Comparison of ENCODE assay signal across 12 mouse cellular contexts in the genomic region with DNA sequence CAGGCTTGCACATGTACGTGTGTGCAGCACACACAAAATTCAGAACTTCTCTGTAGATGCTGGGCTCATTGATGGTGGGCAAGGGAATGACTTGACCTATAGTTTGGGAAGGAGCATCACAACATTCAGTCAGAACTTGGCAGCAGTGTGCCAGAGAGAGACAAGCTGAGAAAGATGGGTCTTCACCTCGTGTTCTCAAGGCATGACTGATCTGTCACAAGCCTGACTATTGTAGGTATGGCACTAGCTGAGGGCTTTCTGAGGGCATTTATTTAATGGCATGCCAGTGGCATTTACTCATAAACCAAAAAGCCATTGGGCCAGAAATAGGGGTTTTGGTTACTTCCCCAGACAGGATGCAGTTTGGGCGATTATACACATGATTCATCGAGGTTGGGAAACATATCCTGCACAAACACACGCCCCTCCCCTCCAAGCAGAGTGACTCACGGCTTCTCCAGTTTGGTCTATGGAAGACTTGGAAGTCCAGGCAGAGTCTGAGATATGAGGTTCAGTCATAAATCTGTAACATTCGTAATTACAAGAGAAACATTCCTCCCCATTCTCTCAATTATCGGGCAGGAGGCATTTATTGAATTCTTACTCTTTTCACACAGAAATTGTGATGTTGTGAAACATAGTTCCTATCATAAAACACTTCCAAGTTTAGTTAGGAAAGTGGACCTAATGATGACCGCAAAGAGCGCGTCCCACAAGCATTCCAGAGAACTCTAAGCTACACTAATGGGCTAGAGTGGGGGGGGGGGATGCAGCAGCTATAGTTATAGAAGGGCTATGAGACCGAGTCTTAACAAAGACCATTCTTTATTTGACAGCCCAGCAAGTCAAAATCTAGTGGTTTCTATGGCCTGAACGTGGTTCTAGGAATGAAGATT.
DNase-seq lines count a peak whose midpoint lies in the region; ATAC-seq and TF ChIP-seq lines count a peak whose summit lies in the region.
"Had no signal": no experiment of that assay in that cellular context is flagged by ENCODE, and none has a peak within 500 bp of the region (broad histone marks: within the 10 kb centered on the region; RNA-seq: fewer than 3 reads in every experiment).

No protein-coding gene starts in this region.

- no peaks in the 10 kb centered on the region for H3K27me3 ChIP-seq in kidney, adult 2 months (replicated peaks; ENCODE audit: control insufficient read depth, insufficient read depth, low read length)
- no peaks in the 10 kb centered on the region for H3K27me3 ChIP-seq in kidney, embryonic 16.5 days (ENCODE audit: insufficient read depth, low read length)
- no peaks in the 10 kb centered on the region for H3K27me3 ChIP-seq in hindbrain, embryonic 12.5 days
- H3K27me3 ChIP-seq: limb, embryonic 15.5 days had no signal

- 55% methylated on average over 13 of the region's 13 CpGs for WGBS in kidney, adult 2 months
- WGBS in kidney, embryonic 16.5 days, result 51% methylated on average over 13 of the region's 13 CpGs
- WGBS in hindbrain, embryonic 12.5 days, result 92% methylated on average over 13 of the region's 13 CpGs

- H3K9me3 ChIP-seq in kidney, embryonic 16.5 days (ENCODE audit: low read length), result no peaks in the 10 kb centered on the region
- H3K9me3 ChIP-seq in hindbrain, embryonic 12.5 days (replicated peaks), result no peaks in the 10 kb centered on the region
- H3K9me3 ChIP-seq: limb, embryonic 15.5 days had no signal

- no peak overlapping the region for H3K4me3 ChIP-seq in kidney, adult 2 months (ENCODE audit: insufficient read depth, low read depth, low read length)
- H3K4me3 ChIP-seq in kidney, embryonic 16.5 days (ENCODE audit: low read length), result no peak overlapping the region
- no peak overlapping the region for H3K4me3 ChIP-seq in hindbrain, embryonic 12.5 days
- H3K4me3 ChIP-seq: erythroblast, embryonic 14.5 days; limb, embryonic 15.5 days had no signal

- no peak for TF ChIP-seq CTCF in kidney, adult 2 months (conservative IDR thresholded peaks at IDR 0.05; ENCODE audit: insufficient read depth, insufficient read length, low read depth, low read length)

- H3K27ac ChIP-seq in kidney, adult 2 months (ENCODE audit: insufficient read depth, low read depth, low read length), result no peak overlapping the region
- H3K27ac ChIP-seq in kidney, embryonic 16.5 days (ENCODE audit: low read length), result no peak overlapping the region
- no peak overlapping the region for H3K27ac ChIP-seq in hindbrain, embryonic 12.5 days
- H3K27ac ChIP-seq: limb, embryonic 15.5 days had no signal

- H3K4me2 ChIP-seq in kidney, embryonic 16.5 days (replicated peaks; ENCODE audit: low read depth, low read length), result no peak overlapping the region
- no peak overlapping the region for H3K4me2 ChIP-seq in hindbrain, embryonic 12.5 days (replicated peaks)
- H3K4me2 ChIP-seq: limb, embryonic 15.5 days; midbrain, embryonic 11.5 days had no signal

- no peak overlapping the region for H3K9ac ChIP-seq in kidney, embryonic 16.5 days (replicated peaks; ENCODE audit: low read length)
- no peak overlapping the region for H3K9ac ChIP-seq in hindbrain, embryonic 12.5 days
- H3K9ac ChIP-seq: limb, embryonic 15.5 days had no signal

- ATAC-seq in kidney, embryonic 16.5 days (ENCODE audit: low FRiP score, low TSS enrichment), result 0 out of 2 replicates have a peak, but pooled peaks have one; percentile 19
- ATAC-seq in hindbrain, embryonic 12.5 days (ENCODE audit: low FRiP score), result no peak

- H3K36me3 ChIP-seq in kidney, adult 2 months (ENCODE audit: control insufficient read depth, insufficient read depth, low read length), result no peaks in the 10 kb centered on the region
- no peaks in the 10 kb centered on the region for H3K36me3 ChIP-seq in kidney, embryonic 16.5 days (ENCODE audit: insufficient read depth, low read length)
- H3K36me3 ChIP-seq in hindbrain, embryonic 12.5 days, result 0 out of 2 replicates have a peak, but pooled peaks cover 6% of the 10 kb centered on the region

- no peak for TF ChIP-seq POLR2A in kidney, adult 2 months (IDR thresholded peaks at IDR 0.05; ENCODE audit: low read depth, low read length)

- no peaks in the 10 kb centered on the region for H3K4me1 ChIP-seq in kidney, adult 2 months (ENCODE audit: control insufficient read depth, insufficient read depth, low read length)
- peaks cover 5% of the 10 kb centered on the region; the same call in 1 of the 2 replicates for H3K4me1 ChIP-seq in kidney, embryonic 16.5 days (ENCODE audit: insufficient read depth, low read length)
- H3K4me1 ChIP-seq in hindbrain, embryonic 12.5 days, result peaks cover 4% of the 10 kb centered on the region

- DNase-seq in kidney, adult 2 months, result peak; percentile 45
- DNase-seq in kidney, adult 18-20 months, result no peak
- peak; percentile 84 for DNase-seq in 416B (ENCODE audit: low read depth)
- DNase-seq in adrenal gland, adult 2 months, result peak; percentile 79
- DNase-seq in frontal cortex, postnatal 10 days (ENCODE audit: low spot score in 2 of 2), result no peak
- DNase-seq in cerebellum, adult 8-10 months, result no peak
- DNase-seq: layer of hippocampus, postnatal 36 days had no signal

Comparison
In these comparisons a context has a peak if more than half of its experiments do, and no peak if none do; other contexts are left out.
1. DNase-seq: peak in kidney, adult 2 months (single experiment), 416B (single experiment) and adrenal gland, adult 2 months (single experiment); none in kidney, adult 18-20 months (single experiment), frontal cortex, postnatal 10 days (0 of 2) and cerebellum, adult 8-10 months (single experiment).